Mouse (Mus musculus) spleen, adult 2 months (tissue): ENCODE measurements around the gene Scg5.

Experiments
- CTCF ChIP-seq: fragments of 200-500 bp; IDR thresholded peaks from 2 replicates; pipeline ENCODE4 v1.5.1; 2011; ENCODE audit warnings: mild to moderate bottlenecking, inconsistent platforms; ENCODE audit not compliant: insufficient read depth, insufficient read length, insufficient replicate concordance; ENCODE audit errors: extremely low read depth
- POLR2A ChIP-seq: fragments of 200-500 bp; IDR thresholded peaks from 2 replicates; pipeline ENCODE4 v1.6.1; 2011; ENCODE audit warnings: low read depth, low read length, inconsistent platforms

- TF ChIP-seq CTCF: no peak
- no peak for TF ChIP-seq POLR2A
These were observed 23.2 kb downstream of the Scg5 start for GRCm38 (mm10) chr2:113805765-113806164.
